7 mouse cellular contexts compared by ENCODE assay signal in the genomic region with DNA sequence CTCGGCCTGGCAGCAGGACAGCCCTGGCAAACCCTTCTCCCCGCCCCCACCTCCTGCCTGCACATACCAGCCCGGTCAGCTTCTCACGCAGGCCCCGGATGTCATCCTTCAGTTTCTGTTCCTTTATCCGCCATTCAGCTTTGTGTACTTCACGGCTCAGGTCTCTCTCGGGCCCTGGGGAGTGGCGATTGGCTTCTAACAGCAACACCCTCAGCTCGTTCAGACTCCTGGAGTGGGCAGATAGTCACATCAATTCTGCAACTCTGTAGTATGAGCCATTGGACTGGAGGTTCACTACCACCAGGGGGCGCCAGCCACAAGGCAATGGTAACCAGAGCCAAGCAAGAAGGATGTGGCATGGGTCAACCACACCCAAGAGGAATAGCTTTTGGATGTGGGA. TPM values are rescaled to one million over a fixed set of nuclear protein-coding genes. Genes with fewer than 3 reads are reported as not detected.
A peak's percentile ranks its signal among the peaks of the same experiment; 100 is the strongest.
DNase-seq lines count a peak whose midpoint lies in the region; ATAC-seq and TF ChIP-seq lines count a peak whose summit lies in the region.

No protein-coding gene starts in this region.

- WGBS in intestine, embryonic 16.5 days, result 60% methylated on average over 11 of the region's 11 CpGs
- WGBS in midbrain, embryonic 12.5 days, result 52% methylated on average over 11 of the region's 11 CpGs
- 54% methylated on average over 11 of the region's 11 CpGs for WGBS in small intestine, adult 2 months

- peak; percentile 90 for DNase-seq in adipocyte (ENCODE audit: low spot score)
- peak; percentile 88 for DNase-seq in gastrocnemius, postnatal 36 days
- DNase-seq in left cerebral cortex, postnatal 14 days (ENCODE audit: low spot score in 2 of 2), result peak; percentile 93 to 95

- peak; percentile 94 for TF ChIP-seq CTCF in cortical plate, adult 2 months (IDR thresholded peaks at IDR 0.05; ENCODE audit: extremely low read depth, insufficient read depth, low read length)
- TF ChIP-seq CTCF in small intestine, adult 2 months (IDR thresholded peaks at IDR 0.05; ENCODE audit: extremely low read depth, insufficient read length, insufficient replicate concordance, low read depth, low read length), result peak; percentile 96; the same call in 1 of the 2 replicates

- no peak for TF ChIP-seq POLR2A in cortical plate, adult 2 months (IDR thresholded peaks at IDR 0.05; ENCODE audit: extremely low read depth, insufficient read depth, low read length)
- no peak for TF ChIP-seq POLR2A in small intestine, adult 2 months (IDR thresholded peaks at IDR 0.05; ENCODE audit: low read depth, low read length)

- no peaks in the 10 kb centered on the region for H3K27me3 ChIP-seq in intestine, embryonic 16.5 days (replicated peaks; ENCODE audit: control insufficient read depth, insufficient read depth, low read length)
- H3K27me3 ChIP-seq in midbrain, embryonic 12.5 days, result no peaks in the 10 kb centered on the region
- H3K27me3 ChIP-seq in small intestine, adult 2 months (ENCODE audit: control insufficient read depth, insufficient read depth, low read length), result no peaks in the 10 kb centered on the region

- H3K9ac ChIP-seq in intestine, embryonic 16.5 days (ENCODE audit: low read depth, low read length), result 0 out of 2 replicates have a peak overlapping the region, but pooled peaks have one; percentile 48
- 0 out of 2 replicates have a peak overlapping the region, but pooled peaks have one; percentile 12 for H3K9ac ChIP-seq in midbrain, embryonic 12.5 days (replicated peaks)

- H3K4me1 ChIP-seq in cortical plate, adult 2 months (ENCODE audit: control insufficient read depth, insufficient read depth, low read length), result no peaks in the 10 kb centered on the region
- H3K4me1 ChIP-seq in intestine, embryonic 16.5 days (ENCODE audit: control insufficient read depth, insufficient read depth, low read length), result peaks cover 3% of the 10 kb centered on the region
- no peaks in the 10 kb centered on the region for H3K4me1 ChIP-seq in midbrain, embryonic 12.5 days
- peaks cover 7% of the 10 kb centered on the region for H3K4me1 ChIP-seq in small intestine, adult 2 months (ENCODE audit: control insufficient read depth, insufficient read depth, insufficient read length, low read length)

- intact Hi-C loops in gastrocnemius, postnatal 36 days (cut with DNase I), result no loop called here
- intact Hi-C loops in left cerebral cortex, postnatal 14 days (cut with DNase I), result loop anchor here (2.0 to 10.0 kb wide), 3 partner anchors 89 to 411 kb away; partner anchors contain the start of gene Tmem270

- no peak overlapping the region for H3K4me2 ChIP-seq in intestine, embryonic 16.5 days (ENCODE audit: low read depth, low read length)
- H3K4me2 ChIP-seq in midbrain, embryonic 12.5 days (replicated peaks), result no peak overlapping the region

- no peak overlapping the region for H3K4me3 ChIP-seq in cortical plate, adult 2 months (ENCODE audit: insufficient read depth, low read length)
- H3K4me3 ChIP-seq in intestine, embryonic 16.5 days (ENCODE audit: low read length), result no peak overlapping the region
- H3K4me3 ChIP-seq in midbrain, embryonic 12.5 days, result no peak overlapping the region
- no peak overlapping the region for H3K4me3 ChIP-seq in small intestine, adult 2 months (ENCODE audit: low read depth, low read length)

- H3K27ac ChIP-seq in cortical plate, adult 2 months (ENCODE audit: insufficient read depth, low read length), result no peak overlapping the region
- no peak overlapping the region for H3K27ac ChIP-seq in intestine, embryonic 16.5 days (ENCODE audit: low read length)
- H3K27ac ChIP-seq in midbrain, embryonic 12.5 days (replicated peaks), result no peak overlapping the region
- H3K27ac ChIP-seq in small intestine, adult 2 months (ENCODE audit: insufficient read depth, low read depth, low read length), result peak overlapping the region; percentile 11; the same call in 1 of the 2 replicates

- no peaks in the 10 kb centered on the region for H3K9me3 ChIP-seq in intestine, embryonic 16.5 days (ENCODE audit: control insufficient read depth, low read length)
- H3K9me3 ChIP-seq in midbrain, embryonic 12.5 days, result no peaks in the 10 kb centered on the region

- ATAC-seq in intestine, embryonic 16.5 days, result peak; percentile 71
- ATAC-seq in midbrain, embryonic 12.5 days (ENCODE audit: low FRiP score, low read depth), result no peak

- peaks cover 17% of the 10 kb centered on the region for H3K36me3 ChIP-seq in intestine, embryonic 16.5 days (ENCODE audit: control insufficient read depth, insufficient read depth, low read length)
- peaks cover 83% of the 10 kb centered on the region for H3K36me3 ChIP-seq in midbrain, embryonic 12.5 days
- peaks cover 77% of the 10 kb centered on the region for H3K36me3 ChIP-seq in small intestine, adult 2 months (ENCODE audit: control insufficient read depth, insufficient read depth, low read length)

RNA-seq across cellular contexts. Expression of gene Gtf2ird1, which starts 37.6 kb away (rescaled TPM):
- 31.2 and 31.9 TPM in 2 replicates for polyA plus RNA-seq in cortical plate, adult 2 months (2012; rRNA removed)
- total RNA-seq in gastrocnemius, postnatal 36 days (2021), result 1 to 10 TPM; 8.2 to 9.2 TPM
- polyA plus RNA-seq in intestine, embryonic 16.5 days (2015; fragmentation: Nextera tagmentation; extraction: Ambion mirVana), result 66.5 and 66.6 TPM in 2 replicates
- total RNA-seq in left cerebral cortex, postnatal 14 days (2021), result 10 to 100 TPM; 36.4 to 43.8 TPM
- polyA plus RNA-seq in midbrain, embryonic 12.5 days (2016; fragmentation: Nextera tagmentation; extraction: Ambion mirVana), result 120 and 122 TPM in 2 replicates
- 25.0 and 40.4 TPM in 2 replicates for polyA plus RNA-seq in small intestine, adult 2 months (2012; rRNA removed)

RNA-seq across cellular contexts. Expression of gene Clip2, which starts 58.1 kb away (rescaled TPM):
- 74.1 and 77.0 TPM in 2 replicates for polyA plus RNA-seq in cortical plate, adult 2 months (2012; rRNA removed)
- 1 to 10 TPM; 2.7 to 2.9 TPM for total RNA-seq in gastrocnemius, postnatal 36 days (2021)
- 3.8 and 4.3 TPM in 2 replicates for polyA plus RNA-seq in intestine, embryonic 16.5 days (2015; fragmentation: Nextera tagmentation; extraction: Ambion mirVana)
- total RNA-seq in left cerebral cortex, postnatal 14 days (2021), result 100 to 1,000 TPM; 113 to 116 TPM
- polyA plus RNA-seq in midbrain, embryonic 12.5 days (2016; fragmentation: Nextera tagmentation; extraction: Ambion mirVana), result 11.4 and 11.9 TPM in 2 replicates
- 24.0 and 43.4 TPM in 2 replicates for polyA plus RNA-seq in small intestine, adult 2 months (2012; rRNA removed)
